Mouse (Mus musculus): ENCODE measurements around the gene Fbl. TPM values are rescaled to one million over a fixed set of nuclear protein-coding genes. Genes with fewer than 3 reads are reported as not detected.

Fbl gene
- polyA plus RNA-seq, 2 experiments = 24.4 to 219 TPM

DNA sequence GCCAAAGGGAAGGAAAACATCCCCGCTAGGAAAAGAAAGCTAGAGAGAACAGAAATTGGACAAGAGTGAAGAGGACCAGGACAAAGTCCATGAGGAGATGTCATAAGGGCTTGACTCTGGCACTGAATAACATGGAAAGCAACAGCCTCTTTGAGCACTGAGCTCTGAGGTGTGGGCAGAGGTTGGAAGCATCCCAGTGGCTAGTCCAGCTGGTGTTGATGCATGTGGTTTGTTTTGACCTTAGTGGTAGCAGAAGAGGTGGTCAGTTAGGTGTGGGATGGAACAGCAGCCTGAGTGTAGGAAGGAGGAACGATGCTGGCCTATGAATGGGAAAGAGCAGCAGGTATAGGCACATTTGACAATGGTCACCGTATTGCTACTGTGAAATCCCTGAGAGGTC, 22.0 kb downstream of the Fbl start:
- DNase-seq (ENCODE audit: low read depth in 3 of 3, low spot score in 3 of 3) = no peak
- H3K27me3 ChIP-seq (ENCODE audit: control insufficient read depth, insufficient read depth, low read length) = no peaks in the 10 kb centered on the region
- H3K9ac ChIP-seq (replicated peaks) = no peak overlapping the region
- H3K4me1 ChIP-seq (replicated peaks; ENCODE audit: control insufficient read depth in 2 of 2, insufficient read depth in 2 of 2, low read length in 1 of 2) = no peaks in the 10 kb centered on the region
- TF ChIP-seq EP300 (IDR thresholded peaks at IDR 0.05; ENCODE audit: low read depth) (no peak), CTCF (IDR thresholded peaks at IDR 0.05; ENCODE audit: low read depth) (no peak)
- H3K36me3 ChIP-seq (replicated peaks; ENCODE audit: control insufficient read depth, insufficient read depth, low read depth) = peaks cover 7% of the 10 kb centered on the region
- 76% methylated on average over 3 of the region's 3 CpGs for WGBS (ENCODE audit: insufficient replicate concordance)
- no peak overlapping the region for H3K27ac ChIP-seq
- no peak for ATAC-seq (ENCODE audit: insufficient read depth)
- H3K9me3 ChIP-seq (ENCODE audit: control insufficient read depth, low read length) = no peaks in the 10 kb centered on the region
- no peak overlapping the region for H3K4me2 ChIP-seq (ENCODE audit: low read depth)
- no peak overlapping the region for H3K4me3 ChIP-seq (ENCODE audit: insufficient read depth in 1 of 2, low read depth in 2 of 2, low read length in 2 of 2)

- H3K9me3 ChIP-seq (ENCODE audit: control insufficient read depth, low read length) = no peaks in the 10 kb centered on the region
- DNase-seq (ENCODE audit: low read depth in 3 of 3, low spot score in 3 of 3) (no peak), ATAC-seq (ENCODE audit: insufficient read depth) (no peak)
- H3K27me3 ChIP-seq (ENCODE audit: control insufficient read depth, insufficient read depth, low read length) = no peaks in the 10 kb centered on the region
- H3K36me3 ChIP-seq (replicated peaks; ENCODE audit: control insufficient read depth, insufficient read depth, low read depth) = peaks cover 3% of the 10 kb centered on the region; the same call in 1 of the 2 replicates
- no peak overlapping the region for H3K27ac ChIP-seq
- no peak overlapping the region for H3K4me2 ChIP-seq (ENCODE audit: low read depth)
- WGBS (ENCODE audit: insufficient replicate concordance) = 91% methylated on average over 1 of the region's 1 CpGs
- H3K4me3 ChIP-seq (ENCODE audit: insufficient read depth in 1 of 2, low read depth in 2 of 2, low read length in 2 of 2) = no peak overlapping the region
- H3K9ac ChIP-seq (replicated peaks) = no peak overlapping the region
- TF ChIP-seq CTCF (IDR thresholded peaks at IDR 0.05; ENCODE audit: low read depth) = no peak
- no peak for TF ChIP-seq EP300 (IDR thresholded peaks at IDR 0.05; ENCODE audit: low read depth)
- no peaks in the 10 kb centered on the region for H3K4me1 ChIP-seq (replicated peaks; ENCODE audit: control insufficient read depth in 2 of 2, insufficient read depth in 2 of 2, low read length in 1 of 2)
Observed at GRCm38 (mm10) chr7:28191903-28192302, 22.4 kb downstream of the Fbl start.

- no peak for ATAC-seq (ENCODE audit: insufficient read depth)
Observed at GRCm38 (mm10) chr7:28195414-28196098, 26.0 kb downstream of the Fbl start.

GRCm38 (mm10) chr7:28196528-28196927, 27.0 kb downstream of the Fbl start:
- H3K27me3 ChIP-seq (ENCODE audit: control insufficient read depth, insufficient read depth, low read length) = no peaks in the 10 kb centered on the region
- H3K27ac ChIP-seq = no peak overlapping the region
- no peak for DNase-seq (ENCODE audit: low read depth in 3 of 3, low spot score in 3 of 3)
- no peak overlapping the region for H3K9ac ChIP-seq (replicated peaks)
- H3K4me2 ChIP-seq (ENCODE audit: low read depth) = no peak overlapping the region
- H3K4me1 ChIP-seq (replicated peaks; ENCODE audit: control insufficient read depth in 2 of 2, insufficient read depth in 2 of 2, low read length in 1 of 2) = no peaks in the 10 kb centered on the region
- H3K4me3 ChIP-seq (ENCODE audit: insufficient read depth in 1 of 2, low read depth in 2 of 2, low read length in 2 of 2) = no peak overlapping the region
- no peak for ATAC-seq (ENCODE audit: insufficient read depth)
- no peaks in the 10 kb centered on the region for H3K9me3 ChIP-seq (ENCODE audit: control insufficient read depth, low read length)
- H3K36me3 ChIP-seq (replicated peaks; ENCODE audit: control insufficient read depth, insufficient read depth, low read depth) = no peaks in the 10 kb centered on the region
- WGBS (ENCODE audit: insufficient replicate concordance) = 83% methylated on average over 14 of the region's 14 CpGs
- TF ChIP-seq EP300 (IDR thresholded peaks at IDR 0.05; ENCODE audit: low read depth) (no peak), CTCF (IDR thresholded peaks at IDR 0.05; ENCODE audit: low read depth) (no peak)

More at GRCm38 (mm10) chr7:28195414-28196098, 26.0 kb downstream of the Fbl start:
- H3K9ac ChIP-seq (replicated peaks) = no peak overlapping the region
- no peaks in the 10 kb centered on the region for H3K27me3 ChIP-seq (ENCODE audit: control insufficient read depth, insufficient read depth, low read length)
- H3K9me3 ChIP-seq (ENCODE audit: control insufficient read depth, low read length) = no peaks in the 10 kb centered on the region
- H3K27ac ChIP-seq = no peak overlapping the region
- no peak overlapping the region for H3K4me3 ChIP-seq (ENCODE audit: insufficient read depth in 1 of 2, low read depth in 2 of 2, low read length in 2 of 2)
- DNase-seq (ENCODE audit: low read depth in 3 of 3, low spot score in 3 of 3) = no peak
- 65% methylated on average over 5 of the region's 5 CpGs for WGBS (ENCODE audit: insufficient replicate concordance)
- H3K4me2 ChIP-seq (ENCODE audit: low read depth) = no peak overlapping the region
- H3K4me1 ChIP-seq (replicated peaks; ENCODE audit: control insufficient read depth in 2 of 2, insufficient read depth in 2 of 2, low read length in 1 of 2) = no peaks in the 10 kb centered on the region
- H3K36me3 ChIP-seq (replicated peaks; ENCODE audit: control insufficient read depth, insufficient read depth, low read depth) = no peaks in the 10 kb centered on the region
- TF ChIP-seq EP300 (IDR thresholded peaks at IDR 0.05; ENCODE audit: low read depth) (no peak), CTCF (IDR thresholded peaks at IDR 0.05; ENCODE audit: low read depth) (no peak)

GRCm38 (mm10) chr7:28199054-28199453, 29.5 kb downstream of the Fbl start:
- Histone ChIP-seq H3K9me3 (ENCODE audit: control insufficient read depth, low read length) (no peaks in the 10 kb centered on the region), H3K4me1 (replicated peaks; ENCODE audit: control insufficient read depth in 2 of 2, insufficient read depth in 2 of 2, low read length in 1 of 2) (no peaks in the 10 kb centered on the region), H3K4me3 (ENCODE audit: insufficient read depth in 1 of 2, low read depth in 2 of 2, low read length in 2 of 2) (no peak overlapping the region), H3K27me3 (ENCODE audit: control insufficient read depth, insufficient read depth, low read length) (no peaks in the 10 kb centered on the region), H3K4me2 (ENCODE audit: low read depth) (no peak overlapping the region), H3K9ac (replicated peaks) (no peak overlapping the region), H3K27ac (no peak overlapping the region), H3K36me3 (replicated peaks; ENCODE audit: control insufficient read depth, insufficient read depth, low read depth) (no peaks in the 10 kb centered on the region)
- DNase-seq (ENCODE audit: low read depth in 3 of 3, low spot score in 3 of 3) = no peak
- ATAC-seq (ENCODE audit: insufficient read depth) = no peak
- WGBS (ENCODE audit: insufficient replicate concordance) = 49% methylated on average over 4 of the region's 4 CpGs
- TF ChIP-seq CTCF (IDR thresholded peaks at IDR 0.05; ENCODE audit: low read depth) = no peak
- no peak for TF ChIP-seq EP300 (IDR thresholded peaks at IDR 0.05; ENCODE audit: low read depth)

All from liver, embryonic 14.5 days (tissue).